Mouse (Mus musculus): Measurements from ENCODE around the gene Higd1b.

DNA sequence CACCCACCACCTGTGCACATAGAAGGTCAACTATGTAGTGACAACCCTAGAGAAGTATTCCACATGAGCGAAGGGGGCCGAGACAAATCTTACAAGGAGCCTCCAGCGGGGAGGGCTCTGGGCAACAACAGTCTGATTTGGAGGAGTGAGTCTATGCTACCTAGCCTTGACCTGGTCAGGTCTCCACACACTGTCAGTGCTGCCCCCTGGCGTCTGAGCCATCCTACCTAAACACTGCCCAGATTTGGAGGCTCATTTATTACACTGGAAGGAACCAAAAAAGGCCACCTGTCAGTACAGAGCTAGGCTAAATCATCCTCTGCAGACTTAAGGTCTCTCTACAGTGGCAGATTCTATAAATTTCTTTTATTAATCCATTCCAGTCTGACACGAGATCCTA is 16.2 kb downstream of the Higd1b start:
- TF ChIP-seq CTCF (IDR thresholded peaks at IDR 0.05; ENCODE audit: insufficient read depth, low read depth, low read length) = no peak
- no peak for TF ChIP-seq POLR2A (IDR thresholded peaks at IDR 0.05; ENCODE audit: insufficient read depth, low read depth, low read length)

Measured in olfactory bulb, adult 2 months (tissue).